ENCODE assay signal across 32 mouse cellular contexts in genomic region chr9:25142988-25143387, GRCm38 (mm10). TPM values are rescaled to one million over a fixed set of nuclear protein-coding genes. Genes with fewer than 3 reads are reported as not detected.
"Had no signal": no experiment of that assay in that cellular context is flagged by ENCODE, and none has a peak within 500 bp of the region (broad histone marks: within the 10 kb centered on the region; RNA-seq: fewer than 3 reads in every experiment).

No protein-coding gene starts in this region.

- DNase-seq: kidney, adult 18-20 months; kidney, adult 9 months; kidney, postnatal 14 days; kidney, postnatal 4 days; liver; lung, adult 2 months; lung, postnatal 14 days; lung, postnatal 4 days; thymus, adult 18-20 months; thymus, postnatal 36 days had no signal

- ATAC-seq: midbrain, embryonic 13.5 days; midbrain, embryonic 16.5 days had no signal

- H3K9ac ChIP-seq: limb, embryonic 13.5 days; liver, embryonic 15.5 days; midbrain, embryonic 13.5 days had no signal

- H3K36me3 ChIP-seq: midbrain, embryonic 13.5 days had no signal

- H3K9me3 ChIP-seq: limb, embryonic 10.5 days; limb, embryonic 13.5 days; liver, embryonic 15.5 days; midbrain, embryonic 10.5 days; midbrain, embryonic 13.5 days had no signal

- H3K4me1 ChIP-seq: limb, embryonic 10.5 days had no signal

- H3K4me3 ChIP-seq: limb, embryonic 10.5 days; limb, embryonic 13.5 days; liver, embryonic 15.5 days; midbrain, embryonic 10.5 days; midbrain, embryonic 13.5 days; myocyte had no signal

- H3K27ac ChIP-seq: limb, embryonic 10.5 days; limb, embryonic 13.5 days; liver, embryonic 15.5 days; midbrain, embryonic 10.5 days; midbrain, embryonic 13.5 days had no signal

- H3K27me3 ChIP-seq: limb, embryonic 13.5 days; liver, embryonic 15.5 days; midbrain, embryonic 13.5 days had no signal

- H3K4me2 ChIP-seq: limb, embryonic 13.5 days; liver, embryonic 15.5 days; midbrain, embryonic 13.5 days had no signal

RNA-seq across cellular contexts. Expression of gene Gm10181, which starts 53.8 kb away (rescaled TPM):
- total RNA-seq: layer of hippocampus, adult 18-20 months; layer of hippocampus, postnatal 14 days; left cerebral cortex, adult 8-10 months; left cerebral cortex, postnatal 14 days; megakaryocyte, adult 5-6 weeks; monocyte, adult 5-6 weeks had no signal
- polyA plus RNA-seq: kidney, embryonic 16.5 days; limb, embryonic 10.5 days; limb, embryonic 13.5 days; liver, embryonic 15.5 days; lung, adult 2 months; lung, embryonic 16.5 days; midbrain, embryonic 10.5 days; midbrain, embryonic 13.5 days; midbrain, embryonic 16.5 days; myocyte; neural tube, embryonic 11.5 days; neural tube, embryonic 14.5 days; small intestine, adult 2 months; spleen, adult 2 months; stomach, embryonic 16.5 days; testis, adult 2 months; urinary bladder, adult 2 months had no signal
